Mouse (Mus musculus): ENCODE results near the gene Spx. TPM values are rescaled to one million over a fixed set of nuclear protein-coding genes. Genes with fewer than 3 reads are reported as not detected.

The Spx gene
- polyA plus RNA-seq, 1 experiment = 9.3 TPM

GRCm38 (mm10) chr6:142424976-142425375 is 11.7 kb downstream of the Spx start:
- no peak for DNase-seq (ENCODE audit: extremely low spot score in 1 of 2, low spot score in 1 of 2)

GRCm38 (mm10) chr6:142429072-142429471 is 15.8 kb downstream of the Spx start:
- DNase-seq (ENCODE audit: extremely low spot score in 1 of 2, low spot score in 1 of 2) = no peak

GRCm38 (mm10) chr6:142451381-142451780 is 38.1 kb downstream of the Spx start:
- no peak for DNase-seq (ENCODE audit: extremely low spot score in 1 of 2, low spot score in 1 of 2)

- DNase-seq (ENCODE audit: extremely low spot score in 1 of 2, low spot score in 1 of 2) = no peak
Observed at GRCm38 (mm10) chr6:142453311-142453710, 40.1 kb downstream of the Spx start.

GRCm38 (mm10) chr6:142455314-142455996 is 42.2 kb downstream of the Spx start:
- peak in 1 of 2 experiments; percentile 11 for DNase-seq (ENCODE audit: extremely low spot score in 1 of 2, low spot score in 1 of 2)

- no peak for DNase-seq (ENCODE audit: extremely low spot score in 1 of 2, low spot score in 1 of 2)
Observed at GRCm38 (mm10) chr6:142458010-142458409, 44.8 kb downstream of the Spx start.

GRCm38 (mm10) chr6:142459017-142459678 is 45.9 kb downstream of the Spx start:
- DNase-seq (ENCODE audit: extremely low spot score in 1 of 2, low spot score in 1 of 2) = no peak

- DNase-seq (ENCODE audit: extremely low spot score in 1 of 2, low spot score in 1 of 2) = no peak
Observed at GRCm38 (mm10) chr6:142462194-142462593, 49.0 kb downstream of the Spx start.

Other genes starting within 250 kb of the Spx start
- 0.04 TPM in 1 of 2 replicates, not detected in the other for gene Slco1a6, start 204.9 kb upstream of the Spx start, polyA plus RNA-seq (2012; rRNA removed)
- not detected in 2 replicates for gene Iapp, start 115.0 kb upstream of the Spx start, polyA plus RNA-seq (2012; rRNA removed)
- 0.24 and 0.29 TPM in 2 replicates for gene Slco1a5, start 90.5 kb upstream of the Spx start, polyA plus RNA-seq (2012; rRNA removed)
- gene Pyroxd1, start 67.8 kb upstream of the Spx start, polyA plus RNA-seq (2012; rRNA removed) = 11.0 and 12.4 TPM in 2 replicates
- gene Recql, start 26.4 kb upstream of the Spx start, polyA plus RNA-seq (2012; rRNA removed) = 14.6 and 15.2 TPM in 2 replicates
- 24.7 and 25.3 TPM in 2 replicates for gene Golt1b, start 26.2 kb upstream of the Spx start, polyA plus RNA-seq (2012; rRNA removed)
- 0.06 and 0.08 TPM in 2 replicates for gene Gys2, start 59.7 kb downstream of the Spx start, polyA plus RNA-seq (2012; rRNA removed)
- gene Ldhb, start 94.5 kb downstream of the Spx start, polyA plus RNA-seq (2012; rRNA removed) = 1,262 and 1,369 TPM in 2 replicates
- 4.1 and 5.3 TPM in 2 replicates for gene Kcnj8, start 158.2 kb downstream of the Spx start, polyA plus RNA-seq (2012; rRNA removed)

Data from frontal cortex, adult 2 months (tissue).